Mouse (Mus musculus) lung, postnatal 0 days (tissue): ENCODE measurements around the gene Ncoa1.

ENCODE experiments used
- CTCF ChIP-seq: IDR thresholded peaks from 2 replicates; pipeline ENCODE4 v1.5.1; 2016; ENCODE audit warnings: antibody characterized with exemption, mild to moderate bottlenecking
- EP300 ChIP-seq: IDR thresholded peaks from 2 replicates; pipeline ENCODE4 v1.6.1; 2016; ENCODE audit warnings: antibody characterized with exemption, mild to moderate bottlenecking, control low read depth

GRCm38 (mm10) chr12:4243805-4244204 is 233.2 kb downstream of the Ncoa1 start:
- no peak for TF ChIP-seq CTCF
- peak; percentile 58; the same call in 1 of the 2 replicates for TF ChIP-seq EP300
